Mouse (Mus musculus) thymus, adult 2 months (tissue): ENCODE data around the gene Olfr31.

Source experiments
- CTCF ChIP-seq: fragments of 200-500 bp; IDR thresholded peaks from 2 replicates; pipeline ENCODE4 v1.5.1; 2012; ENCODE audit warnings: mild to moderate bottlenecking, control low read depth, low read length, moderate library complexity, borderline replicate concordance; ENCODE audit not compliant: control insufficient read depth, poor library complexity, insufficient read depth; ENCODE audit errors: extremely low read depth
- POLR2A ChIP-seq: fragments of 200-500 bp; IDR thresholded peaks from 2 replicates; pipeline ENCODE4 v1.6.1; 2012; ENCODE audit warnings: mild to moderate bottlenecking, low read length, control low read depth, moderate library complexity; ENCODE audit not compliant: control insufficient read depth, poor library complexity, insufficient read depth; ENCODE audit errors: extremely low read depth

GRCm38 (mm10) chr14:14347151-14347835 is 24.7 kb downstream of the Olfr31 start:
- TF ChIP-seq CTCF (no peak), POLR2A (no peak)
